Comparison of ENCODE assay signal across 19 mouse cellular contexts in genomic region chr1:75925046-75925445, GRCm38 (mm10).
DNase-seq lines count a peak whose midpoint lies in the region; ATAC-seq lines count a peak whose summit lies in the region.
"Had no signal": no experiment of that assay in that cellular context is flagged by ENCODE, and none has a peak within 500 bp of the region (broad histone marks: within the 10 kb centered on the region; RNA-seq: fewer than 3 reads in every experiment).

No protein-coding gene starts in this region.

- H3K4me3 ChIP-seq in forebrain, embryonic 12.5 days (replicated peaks) = no peak overlapping the region
- H3K4me3 ChIP-seq in forebrain, embryonic 11.5 days (ENCODE audit: low read depth, low read length) = no peak overlapping the region
- H3K4me3 ChIP-seq in hindbrain, embryonic 10.5 days = no peak overlapping the region
- no peak overlapping the region for H3K4me3 ChIP-seq in hindbrain, embryonic 12.5 days
- H3K4me3 ChIP-seq: heart, embryonic 10.5 days; heart, embryonic 15.5 days; hindbrain, embryonic 13.5 days; limb, embryonic 15.5 days; liver, embryonic 13.5 days; midbrain, embryonic 13.5 days; neural tube, embryonic 13.5 days; stomach, embryonic 15.5 days had no signal

- H3K9ac ChIP-seq in forebrain, embryonic 12.5 days = no peak overlapping the region
- no peak overlapping the region for H3K9ac ChIP-seq in forebrain, embryonic 11.5 days (ENCODE audit: low read length)
- H3K9ac ChIP-seq in hindbrain, embryonic 12.5 days = no peak overlapping the region
- H3K9ac ChIP-seq: heart, embryonic 15.5 days; hindbrain, embryonic 13.5 days; limb, embryonic 15.5 days; liver, embryonic 13.5 days; midbrain, embryonic 13.5 days; stomach, embryonic 15.5 days had no signal

- H3K27ac ChIP-seq in forebrain, embryonic 12.5 days = 0 out of 2 replicates have a peak overlapping the region, but pooled peaks have one; percentile 42
- no peak overlapping the region for H3K27ac ChIP-seq in forebrain, embryonic 11.5 days (ENCODE audit: low read depth, low read length)
- 0 out of 2 replicates have a peak overlapping the region, but pooled peaks have one; percentile 35 for H3K27ac ChIP-seq in hindbrain, embryonic 10.5 days
- no peak overlapping the region for H3K27ac ChIP-seq in hindbrain, embryonic 12.5 days
- H3K27ac ChIP-seq: heart, embryonic 10.5 days; heart, embryonic 15.5 days; hindbrain, embryonic 13.5 days; kidney, postnatal 0 days; limb, embryonic 15.5 days; liver, embryonic 13.5 days; macrophage; midbrain, embryonic 13.5 days; neural tube, embryonic 13.5 days; stomach, embryonic 15.5 days had no signal

- peaks cover 13% of the 10 kb centered on the region for H3K27me3 ChIP-seq in forebrain, embryonic 12.5 days
- H3K27me3 ChIP-seq in forebrain, embryonic 11.5 days (ENCODE audit: control insufficient read depth, insufficient read depth, low read length) = no peaks in the 10 kb centered on the region; the same call in 1 of the 2 replicates
- peaks cover 5% of the 10 kb centered on the region; the same call in 1 of the 2 replicates for H3K27me3 ChIP-seq in hindbrain, embryonic 10.5 days (ENCODE audit: insufficient read depth, poor library complexity, severe bottlenecking)
- H3K27me3 ChIP-seq in hindbrain, embryonic 12.5 days = no peaks in the 10 kb centered on the region; the same call in 1 of the 2 replicates
- H3K27me3 ChIP-seq: heart, embryonic 15.5 days; limb, embryonic 15.5 days; liver, embryonic 13.5 days; stomach, embryonic 15.5 days had no signal

- no peak for DNase-seq in forebrain, embryonic 11.5 days (ENCODE audit: low spot score)
- no peak for DNase-seq in hindbrain, embryonic 10.5 days (ENCODE audit: low spot score)
- DNase-seq in urinary bladder, postnatal 14 days (ENCODE audit: low spot score) = peak; percentile 31
- DNase-seq in urinary bladder, postnatal 4 days (ENCODE audit: low spot score in 2 of 2) = no peak
- DNase-seq in Muller cell, postnatal 12 days (ENCODE audit: inconsistent ontology term) = no peak
- DNase-seq: B cell, adult 2 months had no signal

- no peak overlapping the region for H3K4me2 ChIP-seq in forebrain, embryonic 12.5 days
- H3K4me2 ChIP-seq in forebrain, embryonic 11.5 days (ENCODE audit: low read depth, low read length, severe bottlenecking) = no peak overlapping the region
- H3K4me2 ChIP-seq in hindbrain, embryonic 12.5 days (replicated peaks) = no peak overlapping the region
- H3K4me2 ChIP-seq: heart, embryonic 15.5 days; hindbrain, embryonic 13.5 days; limb, embryonic 15.5 days; liver, embryonic 13.5 days; midbrain, embryonic 13.5 days; stomach, embryonic 15.5 days had no signal

- peaks cover 15% of the 10 kb centered on the region for H3K4me1 ChIP-seq in forebrain, embryonic 12.5 days
- no peaks in the 10 kb centered on the region; the same call in 1 of the 2 replicates for H3K4me1 ChIP-seq in forebrain, embryonic 11.5 days (replicated peaks; ENCODE audit: control insufficient read depth, insufficient read depth, low read length)
- H3K4me1 ChIP-seq in hindbrain, embryonic 10.5 days (replicated peaks) = peaks cover 15% of the 10 kb centered on the region
- peaks cover 7% of the 10 kb centered on the region for H3K4me1 ChIP-seq in hindbrain, embryonic 12.5 days
- H3K4me1 ChIP-seq: heart, embryonic 10.5 days; liver, embryonic 13.5 days; stomach, embryonic 15.5 days had no signal

- WGBS in forebrain, embryonic 12.5 days = 81% methylated on average over 8 of the region's 8 CpGs
- 82% methylated on average over 8 of the region's 8 CpGs for WGBS in forebrain, embryonic 11.5 days
- 80% methylated on average over 8 of the region's 8 CpGs for WGBS in hindbrain, embryonic 10.5 days
- whole genome bisulfite sequencing in hindbrain, embryonic 12.5 days = 79% methylated on average over 8 of the region's 8 CpGs

- no peaks in the 10 kb centered on the region for H3K36me3 ChIP-seq in forebrain, embryonic 12.5 days (replicated peaks)
- no peaks in the 10 kb centered on the region for H3K36me3 ChIP-seq in forebrain, embryonic 11.5 days (ENCODE audit: control insufficient read depth, insufficient read depth, low read length)
- H3K36me3 ChIP-seq in hindbrain, embryonic 10.5 days = no peaks in the 10 kb centered on the region
- H3K36me3 ChIP-seq in hindbrain, embryonic 12.5 days = no peaks in the 10 kb centered on the region
- H3K36me3 ChIP-seq: heart, embryonic 10.5 days; heart, embryonic 15.5 days; hindbrain, embryonic 13.5 days; limb, embryonic 15.5 days; liver, embryonic 13.5 days; midbrain, embryonic 13.5 days; neural tube, embryonic 13.5 days; stomach, embryonic 15.5 days had no signal

- no peaks in the 10 kb centered on the region for H3K9me3 ChIP-seq in forebrain, embryonic 12.5 days
- no peaks in the 10 kb centered on the region for H3K9me3 ChIP-seq in forebrain, embryonic 11.5 days (ENCODE audit: control insufficient read depth, low read length)
- no peaks in the 10 kb centered on the region for H3K9me3 ChIP-seq in hindbrain, embryonic 10.5 days
- no peaks in the 10 kb centered on the region for H3K9me3 ChIP-seq in hindbrain, embryonic 12.5 days (replicated peaks)
- H3K9me3 ChIP-seq: heart, embryonic 10.5 days; heart, embryonic 15.5 days; hindbrain, embryonic 13.5 days; limb, embryonic 15.5 days; liver, embryonic 13.5 days; midbrain, embryonic 13.5 days; neural tube, embryonic 13.5 days; stomach, embryonic 15.5 days had no signal

- ATAC-seq in forebrain, embryonic 12.5 days (ENCODE audit: low FRiP score) = no peak
- ATAC-seq in forebrain, embryonic 11.5 days (replicated peaks; ENCODE audit: low FRiP score) = no peak
- no peak for ATAC-seq in hindbrain, embryonic 12.5 days (ENCODE audit: low FRiP score)
- ATAC-seq: activated CD4-positive, CD25-positive, alpha-beta regulatory T cell, adult 4 months had no signal

Comparison
In these comparisons a context has a peak if more than half of its experiments do, and no peak if none do; other contexts are left out.
1. H3K27ac ChIP-seq: peak in forebrain, embryonic 12.5 days (single experiment) and hindbrain, embryonic 10.5 days (single experiment); none in forebrain, embryonic 11.5 days (single experiment) and hindbrain, embryonic 12.5 days (single experiment).